Mouse (Mus musculus) limb, embryonic 10.5 days (tissue): Measurements from ENCODE around the gene Tenm4. TPM values are rescaled to one million over a fixed set of nuclear protein-coding genes. Genes with fewer than 3 reads are reported as not detected.

Experiments used
- DNase-seq: peaks from one replicate; pipeline ENCODE4 v3.0.0-alpha.2; 2017; ENCODE audit warnings: low spot score
- H3K27ac ChIP-seq: fragments of 300-500 bp; sonication (generic); 2 replicates; pipeline ENCODE4 v1.5.1; 2016; ENCODE audit warnings: mild to moderate bottlenecking
- H3K27me3 ChIP-seq: fragments of 300-500 bp; sonication (generic); 2 replicates; pipeline ENCODE4 v1.6.1; 2016; ENCODE audit warnings: low read depth, mild to moderate bottlenecking; ENCODE audit not compliant: poor library complexity, severe bottlenecking
- H3K36me3 ChIP-seq: fragments of 300-500 bp; sonication (generic); 2 replicates; pipeline ENCODE4 v1.6.1; 2016; ENCODE audit warnings: mild to moderate bottlenecking, moderate library complexity
- H3K4me1 ChIP-seq: fragments of 300-500 bp; sonication (generic); 2 replicates; pipeline ENCODE4 v1.6.1; 2016
- H3K4me3 ChIP-seq: fragments of 300-500 bp; sonication (generic); 2 replicates; pipeline ENCODE4 v1.5.1; 2016; ENCODE audit warnings: mild to moderate bottlenecking, moderate library complexity
- H3K9me3 ChIP-seq: fragments of 300-500 bp; sonication (generic); replicated peaks from 2 replicates; pipeline ENCODE4 v1.6.1; 2016; ENCODE audit warnings: mild to moderate bottlenecking
- WGBS: fragments of 180-500 bp; shearing (Covaris S2); methylation state at CpG from one replicate; pipeline ENCODE4 v1.1.7; 2016; 5-methylcytosine and 5-hydroxymethylcytosine counted together
- polyA plus RNA-seq: library from polyadenylated mRNA; unstranded; fragments of >200 nt; fragmentation: Nextera tagmentation; extraction: Ambion mirVana; gene quantifications from 2 replicates; pipeline ENCODE4 v1.2.1, GENCODE M21; 2016

Gene Tenm4
- polyA plus RNA-seq, 1 experiment from 2014 or later = 32.1 TPM

GRCm38 (mm10) chr7:96492696-96493095, 321.6 kb downstream of the Tenm4 start:
- WGBS = 88% methylated on average over 7 of the region's 7 CpGs
- no peaks in the 10 kb centered on the region for H3K36me3 ChIP-seq

GRCm38 (mm10) chr7:96494057-96494456, 323.0 kb downstream of the Tenm4 start:
- no peaks in the 10 kb centered on the region for H3K27me3 ChIP-seq
- no peaks in the 10 kb centered on the region for H3K9me3 ChIP-seq
- 78% methylated on average over 16 of the region's 16 CpGs for WGBS
- DNase-seq = no peak
- no peak overlapping the region for H3K27ac ChIP-seq
- no peak overlapping the region for H3K4me3 ChIP-seq
- H3K36me3 ChIP-seq = no peaks in the 10 kb centered on the region
- no peaks in the 10 kb centered on the region for H3K4me1 ChIP-seq

More at GRCm38 (mm10) chr7:96492696-96493095, 321.6 kb downstream of the Tenm4 start:
- no peak overlapping the region for H3K27ac ChIP-seq
- no peaks in the 10 kb centered on the region for H3K27me3 ChIP-seq
- no peak overlapping the region for H3K4me3 ChIP-seq
- H3K9me3 ChIP-seq = no peaks in the 10 kb centered on the region
- H3K4me1 ChIP-seq = 0 out of 2 replicates have a peak, but pooled peaks cover 3% of the 10 kb centered on the region
- no peak for DNase-seq

- no peak overlapping the region for H3K4me3 ChIP-seq
- H3K9me3 ChIP-seq = no peaks in the 10 kb centered on the region
- no peaks in the 10 kb centered on the region for H3K27me3 ChIP-seq
- 89% methylated on average over 5 of the region's 5 CpGs for WGBS
- no peaks in the 10 kb centered on the region for H3K36me3 ChIP-seq
- DNase-seq = no peak
- peaks cover 14% of the 10 kb centered on the region for H3K4me1 ChIP-seq
- no peak overlapping the region for H3K27ac ChIP-seq
Observed at GRCm38 (mm10) chr7:96500108-96500507, 329.1 kb downstream of the Tenm4 start.

GRCm38 (mm10) chr7:96500797-96501196, 329.8 kb downstream of the Tenm4 start:
- Histone ChIP-seq H3K27me3 (no peaks in the 10 kb centered on the region), H3K36me3 (no peaks in the 10 kb centered on the region), H3K27ac (no peak overlapping the region), H3K4me3 (no peak overlapping the region), H3K4me1 (peaks cover 21% of the 10 kb centered on the region), H3K9me3 (no peaks in the 10 kb centered on the region)
- 85% methylated on average over 4 of the region's 4 CpGs for WGBS
- DNase-seq = no peak

- Histone ChIP-seq H3K27ac (no peak overlapping the region), H3K36me3 (no peaks in the 10 kb centered on the region), H3K9me3 (no peaks in the 10 kb centered on the region), H3K27me3 (no peaks in the 10 kb centered on the region), H3K4me3 (no peak overlapping the region), H3K4me1 (peaks cover 24% of the 10 kb centered on the region)
- DNase-seq = no peak
- WGBS = 63% methylated on average over 11 of the region's 11 CpGs
Observed at GRCm38 (mm10) chr7:96502321-96502973, 331.4 kb downstream of the Tenm4 start.

GRCm38 (mm10) chr7:96505538-96505937, 334.5 kb downstream of the Tenm4 start:
- Histone ChIP-seq H3K27me3 (no peaks in the 10 kb centered on the region), H3K36me3 (no peaks in the 10 kb centered on the region), H3K4me1 (peaks cover 31% of the 10 kb centered on the region), H3K9me3 (no peaks in the 10 kb centered on the region), H3K4me3 (no peak overlapping the region), H3K27ac (no peak overlapping the region)
- 53% methylated on average over 6 of the region's 6 CpGs for WGBS
- DNase-seq = no peak

GRCm38 (mm10) chr7:96507046-96507445, 336.0 kb downstream of the Tenm4 start:
- Histone ChIP-seq H3K36me3 (no peaks in the 10 kb centered on the region), H3K9me3 (no peaks in the 10 kb centered on the region)
- 91% methylated on average over 8 of the region's 8 CpGs for WGBS

GRCm38 (mm10) chr7:96510396-96510795, 339.4 kb downstream of the Tenm4 start:
- 79% methylated on average over 5 of the region's 5 CpGs for WGBS
- H3K27me3 ChIP-seq = peaks cover 6% of the 10 kb centered on the region; the same call in 1 of the 2 replicates
- H3K9me3 ChIP-seq = no peaks in the 10 kb centered on the region

More at GRCm38 (mm10) chr7:96507046-96507445, 336.0 kb downstream of the Tenm4 start:
- DNase-seq = no peak
- Histone ChIP-seq H3K4me3 (no peak overlapping the region), H3K4me1 (peaks cover 46% of the 10 kb centered on the region), H3K27ac (no peak overlapping the region), H3K27me3 (no peaks in the 10 kb centered on the region)

GRCm38 (mm10) chr7:96511018-96511609, 340.1 kb downstream of the Tenm4 start:
- H3K4me3 ChIP-seq = no peak overlapping the region
- WGBS = 45% methylated on average over 7 of the region's 7 CpGs
- no peaks in the 10 kb centered on the region for H3K9me3 ChIP-seq
- peaks cover 6% of the 10 kb centered on the region; the same call in 1 of the 2 replicates for H3K27me3 ChIP-seq
- peaks cover 34% of the 10 kb centered on the region for H3K4me1 ChIP-seq
- peak overlapping the region; percentile 66 for H3K27ac ChIP-seq
- H3K36me3 ChIP-seq = no peaks in the 10 kb centered on the region
- DNase-seq = no peak

More at GRCm38 (mm10) chr7:96510396-96510795, 339.4 kb downstream of the Tenm4 start:
- DNase-seq = no peak
- Histone ChIP-seq H3K4me1 (peaks cover 40% of the 10 kb centered on the region), H3K36me3 (no peaks in the 10 kb centered on the region), H3K27ac (peak overlapping the region; percentile 44; the same call in 1 of the 2 replicates), H3K4me3 (no peak overlapping the region)

GRCm38 (mm10) chr7:96511953-96512511, 341.0 kb downstream of the Tenm4 start:
- H3K27ac ChIP-seq = peak overlapping the region; percentile 66; the same call in 1 of the 2 replicates
- DNase-seq = no peak
- WGBS = 89% methylated on average over 14 of the region's 14 CpGs

GRCm38 (mm10) chr7:96519216-96519615, 348.2 kb downstream of the Tenm4 start:
- no peak for DNase-seq
- 0 out of 2 replicates have a peak overlapping the region, but pooled peaks have one; percentile 58 for H3K27ac ChIP-seq

More at GRCm38 (mm10) chr7:96511953-96512511, 341.0 kb downstream of the Tenm4 start:
- Histone ChIP-seq H3K36me3 (no peaks in the 10 kb centered on the region), H3K4me1 (peaks cover 34% of the 10 kb centered on the region), H3K4me3 (no peak overlapping the region), H3K27me3 (peaks cover 6% of the 10 kb centered on the region; the same call in 1 of the 2 replicates), H3K9me3 (no peaks in the 10 kb centered on the region)

GRCm38 (mm10) chr7:96521956-96522355, 350.9 kb downstream of the Tenm4 start:
- no peak for DNase-seq
- Histone ChIP-seq H3K27ac (peak overlapping the region; percentile 43), H3K9me3 (no peaks in the 10 kb centered on the region), H3K4me1 (peaks cover 62% of the 10 kb centered on the region), H3K4me3 (no peak overlapping the region), H3K27me3 (0 out of 2 replicates have a peak, but pooled peaks cover 6% of the 10 kb centered on the region), H3K36me3 (no peaks in the 10 kb centered on the region)
- 76% methylated on average over 7 of the region's 7 CpGs for whole genome bisulfite sequencing

More at GRCm38 (mm10) chr7:96519216-96519615, 348.2 kb downstream of the Tenm4 start:
- 2% methylated on average over 2 of the region's 2 CpGs for WGBS
- 0 out of 2 replicates have a peak, but pooled peaks cover 6% of the 10 kb centered on the region for H3K27me3 ChIP-seq
- H3K36me3 ChIP-seq = no peaks in the 10 kb centered on the region
- no peak overlapping the region for H3K4me3 ChIP-seq
- H3K4me1 ChIP-seq = peaks cover 45% of the 10 kb centered on the region
- no peaks in the 10 kb centered on the region for H3K9me3 ChIP-seq

GRCm38 (mm10) chr7:96523673-96524072, 352.6 kb downstream of the Tenm4 start:
- WGBS = 76% methylated on average over 2 of the region's 2 CpGs
- Histone ChIP-seq H3K27ac (no peak overlapping the region), H3K9me3 (no peaks in the 10 kb centered on the region), H3K36me3 (no peaks in the 10 kb centered on the region), H3K27me3 (peaks cover 13% of the 10 kb centered on the region; the same call in 1 of the 2 replicates), H3K4me3 (no peak overlapping the region), H3K4me1 (peaks cover 51% of the 10 kb centered on the region)
- DNase-seq = no peak
